Mouse (Mus musculus): Measurements from ENCODE around the gene Astn2.

The Astn2 gene

GRCm38 (mm10) chr4:66404201-66404711 lies at the start of gene Astn2:
Gene Astn2 (minus strand): TSS chr4:66404611.
- under 1% methylated on average over 36 of the region's 56 CpGs for WGBS

- WGBS, result 45% methylated on average over 3 of the region's 3 CpGs
These were observed 45.7 kb upstream of the Astn2 start for GRCm38 (mm10) chr4:66450115-66450514.

GRCm38 (mm10) chr4:66431256-66431655 lies 26.8 kb upstream of the Astn2 start:
- WGBS, result 50% methylated on average over 1 of the region's 1 CpGs

GRCm38 (mm10) chr4:66425804-66426203 lies 21.4 kb upstream of the Astn2 start:
- 62% methylated on average over 4 of the region's 4 CpGs for WGBS

GRCm38 (mm10) chr4:66414778-66415177 lies 10.4 kb upstream of the Astn2 start:
- WGBS, result 72% methylated on average over 8 of the region's 8 CpGs

- WGBS, result 24% methylated on average over 1 of the region's 1 CpGs
These were observed 675 bp upstream of the Astn2 start for GRCm38 (mm10) chr4:66405086-66405485.

- under 1% methylated on average over 50 of the region's 51 CpGs for WGBS
These were observed 657 bp downstream of the Astn2 start for GRCm38 (mm10) chr4:66403708-66404200.

GRCm38 (mm10) chr4:66403116-66403707 lies 1.2 kb downstream of the Astn2 start:
- under 1% methylated on average over 22 of the region's 22 CpGs for WGBS

GRCm38 (mm10) chr4:66402611-66403010 lies 1.8 kb downstream of the Astn2 start:
- 2% methylated on average over 24 of the region's 24 CpGs for WGBS

- WGBS, result 12% methylated on average over 8 of the region's 8 CpGs
These were observed 3.2 kb downstream of the Astn2 start for GRCm38 (mm10) chr4:66401186-66401681.

- 70% methylated on average over 4 of the region's 4 CpGs for WGBS
These were observed 5.3 kb downstream of the Astn2 start for GRCm38 (mm10) chr4:66399066-66399465.

GRCm38 (mm10) chr4:66393294-66393693 lies 11.1 kb downstream of the Astn2 start:
- WGBS, result 21% methylated on average over 4 of the region's 4 CpGs

GRCm38 (mm10) chr4:66390480-66390879 lies 13.9 kb downstream of the Astn2 start:
- WGBS, result 45% methylated on average over 4 of the region's 4 CpGs

GRCm38 (mm10) chr4:66378586-66378985 lies 25.8 kb downstream of the Astn2 start:
- 27% methylated on average over 2 of the region's 2 CpGs for WGBS

- WGBS, result 25% methylated on average over 3 of the region's 3 CpGs
These were observed 33.8 kb downstream of the Astn2 start for GRCm38 (mm10) chr4:66370557-66371071.

GRCm38 (mm10) chr4:66365500-66365899 lies 38.9 kb downstream of the Astn2 start:
- WGBS, result 84% methylated on average over 1 of the region's 1 CpGs

GRCm38 (mm10) chr4:66344632-66345031 lies 59.8 kb downstream of the Astn2 start:
- 64% methylated on average over 2 of the region's 2 CpGs for WGBS

- 58% methylated on average over 3 of the region's 3 CpGs for WGBS
These were observed 67.0 kb downstream of the Astn2 start for GRCm38 (mm10) chr4:66337443-66337842.

- 46% methylated on average over 4 of the region's 4 CpGs for WGBS
These were observed 73.7 kb downstream of the Astn2 start for GRCm38 (mm10) chr4:66330600-66331285.

- 92% methylated on average over 2 of the region's 2 CpGs for WGBS
These were observed 83.4 kb downstream of the Astn2 start for GRCm38 (mm10) chr4:66321051-66321450.

- WGBS, result 45% methylated on average over 8 of the region's 8 CpGs
These were observed 89.5 kb downstream of the Astn2 start for GRCm38 (mm10) chr4:66314806-66315484.

GRCm38 (mm10) chr4:66312733-66313132 lies 91.7 kb downstream of the Astn2 start:
- 81% methylated on average over 1 of the region's 1 CpGs for WGBS
